Mouse (Mus musculus) hindbrain, embryonic 14.5 days (tissue): Measurements from ENCODE around the gene Slc22a14. TPM values are rescaled to one million over a fixed set of nuclear protein-coding genes. Genes with fewer than 3 reads are reported as not detected.

Experiments used
- ATAC-seq: fragments of 200-750 bp; cut with Nextera tagmentation; 2 replicates; pipeline ENCODE4 v1.8.0; 2017; ENCODE audit warnings: moderate number of reproducible peaks, mild to moderate bottlenecking, moderate TSS enrichment, moderate library complexity; ENCODE audit not compliant: low FRiP score
- DNase-seq: peaks from one replicate; pipeline ENCODE4 v3.0.0-alpha.2; 2015; ENCODE audit warnings: low spot score
- H3K27ac ChIP-seq: fragments of 300-500 bp; sonication (generic); 2 replicates; pipeline ENCODE4 v1.5.1; 2014; ENCODE audit warnings: mild to moderate bottlenecking, moderate library complexity
- H3K27me3 ChIP-seq: fragments of 300-500 bp; sonication (generic); 2 replicates; pipeline ENCODE4 v1.6.1; 2014; ENCODE audit warnings: mild to moderate bottlenecking, low read length, mixed read lengths; ENCODE audit not compliant: control insufficient read depth, insufficient read depth
- H3K36me3 ChIP-seq: fragments of 300-500 bp; sonication (generic); replicated peaks from 2 replicates; pipeline ENCODE4 v1.6.1; 2014; ENCODE audit not compliant: control insufficient read depth, insufficient read depth
- H3K4me1 ChIP-seq: fragments of 300-500 bp; sonication (generic); replicated peaks from 2 replicates; pipeline ENCODE4 v1.6.1; 2014; ENCODE audit warnings: antibody characterized with exemption, low read length, mixed read lengths; ENCODE audit not compliant: control insufficient read depth, insufficient read depth
- H3K4me2 ChIP-seq: fragments of 300-500 bp; sonication (generic); replicated peaks from 2 replicates; pipeline ENCODE4 v1.6.1; 2014; ENCODE audit warnings: mild to moderate bottlenecking, moderate library complexity
- H3K4me3 ChIP-seq: fragments of 300-500 bp; sonication (generic); replicated peaks from 2 replicates; pipeline ENCODE4 v1.5.1; 2014; ENCODE audit warnings: mild to moderate bottlenecking, low read length
- H3K9ac ChIP-seq: fragments of 300-500 bp; sonication (generic); 2 replicates; pipeline ENCODE4 v1.6.1; 2014
- H3K9me3 ChIP-seq: fragments of 300-500 bp; sonication (generic); 2 replicates; pipeline ENCODE4 v1.6.1; 2016; ENCODE audit warnings: low read length; ENCODE audit not compliant: control insufficient read depth
- WGBS: fragments of 180-500 bp; shearing (Covaris S2); extraction: QIAGEN DNeasy Blood & Tissue Kit; methylation state at CpG from one replicate; pipeline ENCODE4 v1.1.7; 2014; 5-methylcytosine and 5-hydroxymethylcytosine counted together
- polyA plus RNA-seq: library from polyadenylated mRNA; unstranded; fragments of >200 nt; fragmentation: Nextera tagmentation; extraction: Ambion mirVana; gene quantifications from 2 replicates; pipeline ENCODE4 v1.2.1, GENCODE M21; 2014

Slc22a14 gene
- not detected in 2 replicates for polyA plus RNA-seq

DNA sequence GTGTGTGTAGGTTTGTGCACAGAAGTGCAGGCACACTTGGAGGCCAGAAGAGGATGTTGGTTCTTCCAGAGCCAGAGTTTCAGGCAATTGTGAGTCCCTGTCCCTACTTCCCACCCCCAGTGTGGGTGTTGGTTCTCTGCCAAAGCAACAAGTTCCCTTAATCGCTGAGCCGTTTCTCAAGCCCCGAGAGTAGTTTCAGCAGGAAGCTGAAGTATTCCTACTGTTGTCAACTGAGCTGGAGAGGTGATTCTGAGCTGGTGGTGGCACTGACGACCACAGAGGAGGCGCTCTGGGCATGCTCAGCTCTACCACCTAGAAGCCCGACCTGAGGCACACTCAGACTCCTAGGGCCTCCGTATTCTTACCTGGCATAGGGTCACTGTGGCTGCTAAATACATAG, at the start of gene Slc22a14:
Gene Slc22a14 (minus strand): TSS at position 270 of the 400 bp plus-strand sequence.
- WGBS = 78% methylated on average over 7 of the region's 7 CpGs
- H3K4me1 ChIP-seq = no peaks in the 10 kb centered on the region
- no peak within 1 kb of the TSS for H3K27ac ChIP-seq
- H3K4me3 ChIP-seq = no peak within 1 kb of the TSS
- ATAC-seq (no peak), DNase-seq (no peak)
- no peaks in the 10 kb centered on the region for H3K9me3 ChIP-seq
- no peak within 1 kb of the TSS for H3K9ac ChIP-seq
- H3K36me3 ChIP-seq = no peaks in the 10 kb centered on the region; the same call in 1 of the 2 replicates
- H3K27me3 ChIP-seq = no peaks in the 10 kb centered on the region
- H3K4me2 ChIP-seq = no peak within 1 kb of the TSS

DNA sequence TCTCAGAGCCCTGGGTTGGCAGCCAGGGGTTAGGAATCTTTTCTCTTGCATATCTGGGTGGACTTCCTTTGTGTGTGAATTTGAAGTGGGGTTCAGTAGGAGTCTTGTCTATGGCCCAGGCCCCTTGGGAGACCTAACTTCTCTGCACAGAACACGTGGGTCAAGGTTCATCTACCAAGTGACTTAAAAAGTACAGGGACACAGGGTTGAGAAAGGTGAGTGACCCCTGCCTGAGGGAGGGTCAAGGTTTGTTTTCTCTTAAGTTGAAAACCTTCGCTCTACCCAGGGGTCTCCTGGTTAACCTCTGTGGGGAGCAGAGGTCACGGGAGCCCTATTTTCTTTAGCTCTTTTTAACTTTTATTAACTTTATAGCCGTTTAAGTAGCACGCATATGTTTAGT, 44.5 kb upstream of the Slc22a14 start:
- no peak overlapping the region for H3K4me3 ChIP-seq
- ATAC-seq = no peak
- no peaks in the 10 kb centered on the region for H3K36me3 ChIP-seq
- no peak overlapping the region for H3K27ac ChIP-seq
- 90% methylated on average over 5 of the region's 5 CpGs for WGBS
- no peaks in the 10 kb centered on the region for H3K27me3 ChIP-seq
- H3K9me3 ChIP-seq = no peaks in the 10 kb centered on the region
- H3K4me1 ChIP-seq = peaks cover 18% of the 10 kb centered on the region
- no peak overlapping the region for H3K4me2 ChIP-seq
- H3K9ac ChIP-seq = no peak overlapping the region
- DNase-seq = no peak

DNA sequence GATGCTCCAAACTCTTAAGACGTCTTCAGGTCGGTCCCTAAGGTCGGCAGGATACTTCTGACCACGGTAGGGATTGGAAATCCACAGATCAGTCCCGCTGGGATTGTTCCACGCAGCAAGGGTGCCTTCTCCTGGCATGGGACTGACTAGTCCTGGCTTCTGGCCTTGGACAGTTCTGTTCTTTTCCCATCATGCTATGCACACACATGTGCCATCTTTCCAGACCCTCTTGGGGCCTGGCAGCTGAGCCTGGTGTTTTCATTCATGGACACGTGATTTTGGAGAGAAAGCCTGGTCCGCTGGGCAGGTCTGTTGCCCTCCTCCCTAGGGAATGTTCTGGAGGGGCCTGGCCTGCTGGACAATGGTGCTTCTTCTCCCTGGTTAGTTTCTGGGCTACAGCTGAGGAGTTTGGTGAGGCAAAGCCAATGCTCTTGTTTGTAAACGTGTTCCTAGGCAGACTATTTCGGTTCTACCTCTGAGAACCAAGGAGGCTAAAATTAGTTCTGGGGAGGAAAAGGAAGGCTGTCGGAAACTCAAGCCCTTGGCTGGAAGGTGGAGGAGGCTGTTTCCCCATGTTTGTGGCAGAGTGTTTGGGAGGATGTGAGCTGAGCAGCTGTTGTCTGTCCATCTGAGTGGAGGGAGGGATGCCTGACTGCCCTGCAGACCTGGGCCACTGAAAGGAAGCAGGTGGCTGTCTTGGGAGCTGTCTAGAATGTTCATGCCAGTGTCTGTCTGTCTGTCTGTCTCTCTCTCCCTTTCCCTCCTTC, 43.7 kb upstream of the Slc22a14 start:
- peaks cover 26% of the 10 kb centered on the region for H3K4me1 ChIP-seq
- no peaks in the 10 kb centered on the region for H3K27me3 ChIP-seq
- H3K4me3 ChIP-seq = no peak overlapping the region
- no peak overlapping the region for H3K9ac ChIP-seq
- H3K9me3 ChIP-seq = no peaks in the 10 kb centered on the region
- no peak for DNase-seq
- no peak for ATAC-seq
- no peaks in the 10 kb centered on the region for H3K36me3 ChIP-seq
- no peak overlapping the region for H3K27ac ChIP-seq
- H3K4me2 ChIP-seq = no peak overlapping the region
- WGBS = 81% methylated on average over 11 of the region's 11 CpGs

- Histone ChIP-seq H3K27ac (no peak overlapping the region), H3K9ac (no peak overlapping the region), H3K27me3 (no peaks in the 10 kb centered on the region), H3K36me3 (no peaks in the 10 kb centered on the region), H3K4me1 (peaks cover 32% of the 10 kb centered on the region), H3K4me3 (no peak overlapping the region), H3K9me3 (no peaks in the 10 kb centered on the region), H3K4me2 (no peak overlapping the region)
- ATAC-seq (no peak), DNase-seq (no peak)
- WGBS = 88% methylated on average over 15 of the region's 15 CpGs
Observed at GRCm38 (mm10) chr9:119407884-119408283, 42.5 kb upstream of the Slc22a14 start.

DNA sequence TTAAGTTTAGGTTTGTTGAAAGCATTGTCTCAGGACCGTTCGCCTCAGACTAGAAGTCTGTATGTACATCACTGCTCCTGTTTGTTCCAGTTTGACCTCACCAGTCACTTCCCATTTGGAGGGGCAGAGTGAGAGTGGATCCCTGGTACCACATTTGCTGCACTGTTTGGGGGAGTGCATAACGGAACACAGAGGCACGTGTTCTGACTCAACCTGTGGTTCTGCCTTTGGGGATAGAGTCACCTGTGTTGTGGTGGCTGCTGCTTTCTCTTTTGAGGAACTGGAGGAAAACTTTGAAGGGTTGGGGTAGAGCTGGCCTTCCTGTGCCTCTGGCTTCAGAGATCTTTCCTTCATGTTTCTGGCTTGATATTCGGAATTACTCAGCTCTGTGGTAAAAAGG, 38.7 kb upstream of the Slc22a14 start:
- Histone ChIP-seq H3K27ac (no peak overlapping the region), H3K36me3 (no peaks in the 10 kb centered on the region), H3K4me3 (peak overlapping the region; percentile 85), H3K4me1 (peaks cover 37% of the 10 kb centered on the region), H3K27me3 (no peaks in the 10 kb centered on the region), H3K4me2 (peak overlapping the region; percentile 91), H3K9ac (peak overlapping the region; percentile 100), H3K9me3 (no peaks in the 10 kb centered on the region)
- ATAC-seq (no peak), DNase-seq (no peak)
- WGBS = 58% methylated on average over 5 of the region's 5 CpGs

DNA sequence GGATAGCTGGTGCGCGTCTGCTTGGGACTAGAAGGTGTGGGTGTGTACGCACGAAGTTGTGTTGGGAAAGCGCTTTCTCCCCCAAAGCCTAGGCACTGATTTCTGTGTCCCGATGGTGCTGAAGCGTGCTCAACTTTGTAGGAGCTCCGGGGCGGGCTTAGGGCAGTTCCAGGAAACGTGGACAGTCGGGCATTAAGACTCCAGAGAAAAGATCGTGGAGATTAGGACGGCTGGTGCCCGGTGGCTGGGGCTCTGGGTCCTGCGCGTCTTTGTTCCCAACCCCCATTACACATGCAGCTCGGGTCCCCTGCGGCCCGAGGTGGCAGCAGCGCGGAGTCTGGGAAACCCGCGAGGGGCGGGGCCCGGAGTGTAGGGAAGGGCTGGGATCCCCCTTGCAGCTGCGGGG, 37.9 kb upstream of the Slc22a14 start:
- peak; percentile 59 for DNase-seq
- peak overlapping the region; percentile 100 for H3K9ac ChIP-seq
- H3K36me3 ChIP-seq = no peaks in the 10 kb centered on the region
- H3K27ac ChIP-seq = peak overlapping the region; percentile 99
- ATAC-seq = peak; percentile 34; the same call in 1 of the 2 replicates
- peaks cover 33% of the 10 kb centered on the region for H3K4me1 ChIP-seq
- WGBS = under 1% methylated on average over 26 of the region's 26 CpGs
- no peaks in the 10 kb centered on the region for H3K9me3 ChIP-seq
- no peaks in the 10 kb centered on the region for H3K27me3 ChIP-seq
- peak overlapping the region; percentile 85 for H3K4me3 ChIP-seq
- peak overlapping the region; percentile 91 for H3K4me2 ChIP-seq

DNA sequence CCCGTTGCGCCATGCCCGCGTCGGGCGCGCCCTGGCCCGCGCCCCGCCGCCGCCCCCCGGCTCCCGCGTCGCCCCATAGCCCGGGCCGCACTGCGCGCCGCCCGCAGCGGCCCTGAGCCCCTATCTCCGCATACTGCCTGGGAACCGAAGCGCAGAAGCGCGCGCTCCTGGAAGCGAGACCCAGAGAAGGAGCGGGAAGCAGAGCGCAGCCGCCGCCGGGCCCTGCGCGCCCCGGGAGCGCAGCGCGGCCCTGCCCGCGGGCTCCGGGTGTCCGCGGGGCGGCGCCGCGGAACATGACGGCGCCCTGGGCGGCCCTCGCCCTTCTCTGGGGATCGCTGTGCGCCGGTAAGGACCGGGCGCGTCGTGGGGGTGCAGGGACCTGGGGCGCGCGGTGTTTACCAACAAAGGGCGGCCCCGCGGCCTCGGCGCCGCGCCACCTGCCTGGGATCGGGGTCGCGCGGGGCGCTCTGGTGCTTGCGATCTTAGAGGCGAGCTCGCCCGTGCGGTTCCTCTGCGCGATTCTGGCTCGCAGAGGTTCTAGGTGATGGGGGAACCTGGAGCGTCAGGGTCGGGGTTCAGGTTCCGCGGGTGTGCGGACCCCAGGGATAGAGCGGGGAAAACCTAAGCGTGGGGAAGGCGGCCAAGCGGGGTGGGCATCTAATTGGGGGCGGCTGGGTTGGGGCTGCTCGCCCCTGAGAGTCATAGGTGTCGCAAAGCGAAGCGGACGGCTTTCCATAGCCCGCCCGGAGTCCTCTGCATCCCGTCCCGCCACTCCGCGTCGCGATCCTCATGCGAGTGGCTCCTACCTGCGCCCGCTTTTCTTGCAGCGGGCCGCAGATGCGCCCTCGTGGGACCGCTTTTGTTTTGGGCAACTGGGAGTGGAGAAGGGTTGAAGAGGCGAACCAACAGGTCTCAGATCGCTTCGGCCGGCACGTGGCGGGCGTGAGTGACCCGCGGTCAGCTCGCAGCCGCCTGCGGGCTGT, 37.2 kb upstream of the Slc22a14 start:
- Histone ChIP-seq H3K4me1 (peaks cover 33% of the 10 kb centered on the region), H3K9me3 (no peaks in the 10 kb centered on the region), H3K4me3 (peak overlapping the region; percentile 85), H3K4me2 (peak overlapping the region; percentile 91), H3K36me3 (no peaks in the 10 kb centered on the region), H3K9ac (peak overlapping the region; percentile 100), H3K27me3 (no peaks in the 10 kb centered on the region), H3K27ac (peak overlapping the region; percentile 99)
- peak; percentile 3; the same call in 1 of the 2 replicates for ATAC-seq
- DNase-seq = peak; percentile 50
- under 1% methylated on average over 119 of the region's 127 CpGs for WGBS

- Histone ChIP-seq H3K4me3 (peak within 1 kb of the TSS; percentile 85), H3K36me3 (no peaks in the 10 kb centered on the region), H3K27ac (peak within 1 kb of the TSS; percentile 99), H3K9me3 (no peaks in the 10 kb centered on the region), H3K27me3 (no peaks in the 10 kb centered on the region), H3K9ac (peak within 1 kb of the TSS; percentile 100), H3K4me2 (peak within 1 kb of the TSS; percentile 91), H3K4me1 (peaks cover 33% of the 10 kb centered on the region)
- 0% methylated on average over 18 of the region's 32 CpGs for WGBS
- peak; percentile 94 for ATAC-seq
- peak; percentile 96 for DNase-seq
Observed at GRCm38 (mm10) chr9:119401801-119402214, 36.5 kb upstream of the Slc22a14 start, which contains the start of gene Acvr2b. TSS of gene Acvr2b (plus strand) at chr9:119402118.

DNA sequence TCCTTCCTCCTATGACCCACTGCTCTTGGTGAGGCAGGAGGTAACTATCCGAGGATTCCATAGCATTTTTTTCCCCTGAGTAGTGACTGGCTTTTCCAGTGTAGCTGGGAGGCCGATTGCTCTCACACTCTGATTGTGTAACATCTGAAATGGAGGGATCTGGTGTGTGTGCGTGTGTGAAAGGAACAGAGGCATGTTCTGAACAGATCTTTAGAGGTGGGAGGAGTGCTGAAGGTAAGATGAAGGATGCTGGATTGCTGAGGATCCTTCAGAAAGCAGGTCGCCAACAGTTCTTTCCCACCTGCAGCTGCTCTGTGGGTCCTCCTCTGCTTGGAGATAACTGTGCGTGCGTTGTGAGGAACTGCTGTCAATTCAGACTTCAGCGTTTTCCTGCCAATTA, 36.0 kb upstream of the Slc22a14 start:
- H3K27me3 ChIP-seq = no peaks in the 10 kb centered on the region
- H3K9me3 ChIP-seq = no peaks in the 10 kb centered on the region
- H3K4me3 ChIP-seq = peak overlapping the region; percentile 85
- WGBS = 4% methylated on average over 7 of the region's 7 CpGs
- H3K36me3 ChIP-seq = no peaks in the 10 kb centered on the region
- H3K9ac ChIP-seq = peak overlapping the region; percentile 100
- DNase-seq (no peak), ATAC-seq (no peak; the same call in 1 of the 2 replicates)
- H3K27ac ChIP-seq = peak overlapping the region; percentile 99
- peak overlapping the region; percentile 91 for H3K4me2 ChIP-seq
- H3K4me1 ChIP-seq = peaks cover 31% of the 10 kb centered on the region
